Mouse (Mus musculus) v-Abl transformed pro-B cells (cell line): ENCODE data around the gene Dync1i2.

Experiments
- in situ Hi-C, 2 experiments: fragments of 400-800 bp; cut with MboI; formaldehyde crosslinking; loops; one replicate each; pipeline ENCODE4 v1.15.1; 2025; ENCODE audit not compliant: unreplicated experiment in 2 of 2

Dync1i2 gene

DNA sequence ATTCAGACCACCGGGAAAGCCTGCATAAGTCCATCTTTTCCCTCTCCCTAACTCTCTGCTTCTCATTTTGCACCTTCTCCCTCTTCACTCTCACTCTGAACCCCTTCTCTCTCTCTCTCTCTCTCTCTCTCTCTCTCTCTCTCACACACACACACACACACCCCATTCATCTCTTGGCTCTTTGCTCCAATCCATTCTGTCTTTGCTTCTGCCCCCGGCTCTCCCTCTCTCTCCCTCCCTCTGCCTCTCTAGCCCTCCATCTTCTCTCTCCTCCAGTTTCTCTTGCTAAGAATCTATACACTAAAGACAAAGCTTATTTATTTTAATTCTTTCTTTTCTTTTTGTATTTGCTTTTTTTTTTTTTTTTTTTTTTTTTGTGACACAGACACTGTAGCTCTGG lies 98.2 kb downstream of the Dync1i2 start:
- in situ Hi-C loops = no loop called here

DNA sequence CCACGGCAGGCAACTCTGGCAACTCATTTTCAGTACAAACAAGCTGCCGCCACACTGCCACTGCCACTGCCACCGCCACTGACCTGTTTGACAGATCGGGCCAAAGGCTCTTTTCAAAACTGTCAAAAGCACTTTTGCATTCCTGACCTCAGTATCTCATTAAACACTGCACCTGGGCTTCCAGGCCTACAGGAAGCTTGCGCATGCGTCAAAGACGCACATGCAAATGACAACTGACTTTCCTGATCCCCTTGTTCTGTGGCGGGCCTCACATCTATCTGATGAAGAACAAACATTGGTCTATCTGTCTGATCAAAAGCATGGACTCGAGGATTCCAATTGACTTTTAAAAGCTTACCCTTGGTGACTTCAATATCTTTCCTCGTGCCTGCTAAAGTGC lies 100.6 kb downstream of the Dync1i2 start:
- in situ Hi-C loops = no loop called here
